Mouse (Mus musculus) liver, embryonic 14.5 days (tissue): ENCODE measurements around the gene Nav1. TPM values are rescaled to one million over a fixed set of nuclear protein-coding genes. Genes with fewer than 3 reads are reported as not detected.

Experiments
- ATAC-seq: fragments of 200-750 bp; cut with Nextera tagmentation; 2 replicates; pipeline ENCODE4 v1.8.0; 2017; ENCODE audit warnings: moderate number of reproducible peaks, mild to moderate bottlenecking, moderate library complexity; ENCODE audit not compliant: insufficient read depth
- DNase-seq, 3 experiments: peaks; one replicate each; pipeline ENCODE4 v3.0.0-alpha.2; 2012 to 2013; ENCODE audit warnings: low read depth in 3 of 3, low spot score in 3 of 3
- H3K27ac ChIP-seq: fragments of 300-500 bp; sonication (generic); 2 replicates; pipeline ENCODE4 v1.5.1; 2014; ENCODE audit warnings: moderate library complexity, mild to moderate bottlenecking, control low read depth, inconsistent platforms
- H3K27me3 ChIP-seq: fragments of 300-500 bp; sonication (generic); 2 replicates; pipeline ENCODE4 v1.6.1; 2014; ENCODE audit warnings: mild to moderate bottlenecking, low read length, moderate library complexity; ENCODE audit not compliant: control insufficient read depth, insufficient read depth
- H3K36me3 ChIP-seq: fragments of 300-500 bp; sonication (generic); replicated peaks from 2 replicates; pipeline ENCODE4 v1.6.1; 2014; ENCODE audit warnings: low read depth; ENCODE audit not compliant: control insufficient read depth, insufficient read depth
- H3K4me1 ChIP-seq, 2 experiments: fragments of 200-500 bp in 1 of 2; fragments of 300-500 bp in 1 of 2; sonication (generic) in 1 of 2; replicated peaks; 2 replicates each; pipeline ENCODE4 v1.6.1; 2012 to 2014; ENCODE audit warnings: antibody characterized with exemption in 1 of 2, inconsistent platforms in 1 of 2, low read length in 1 of 2; ENCODE audit not compliant: control insufficient read depth in 2 of 2, insufficient read depth in 2 of 2
- H3K4me2 ChIP-seq: fragments of 300-500 bp; sonication (generic); 2 replicates; pipeline ENCODE4 v1.6.1; 2014; ENCODE audit warnings: low read depth, mild to moderate bottlenecking, control low read depth, moderate library complexity
- H3K4me3 ChIP-seq, 2 experiments: fragments of 200-500 bp in 1 of 2; fragments of 300-500 bp in 1 of 2; sonication (generic) in 1 of 2; 2 replicates each; pipeline ENCODE4 v1.5.1; 2012 to 2014; ENCODE audit warnings: low read depth in 2 of 2, low read length in 2 of 2, mild to moderate bottlenecking in 2 of 2, control low read depth in 1 of 2, inconsistent platforms in 1 of 2, moderate library complexity in 1 of 2; ENCODE audit not compliant: insufficient read depth in 1 of 2
- H3K9ac ChIP-seq: fragments of 300-500 bp; sonication (generic); replicated peaks from 2 replicates; pipeline ENCODE4 v1.6.1; 2014; ENCODE audit warnings: mild to moderate bottlenecking, control low read depth, moderate library complexity
- H3K9me3 ChIP-seq: fragments of 300-500 bp; sonication (generic); 2 replicates; pipeline ENCODE4 v1.6.1; 2016; ENCODE audit warnings: low read length, mixed read lengths; ENCODE audit not compliant: control insufficient read depth
- CTCF ChIP-seq: IDR thresholded peaks from 2 replicates; pipeline ENCODE4 v1.5.1; 2016; ENCODE audit warnings: antibody characterized with exemption, low read depth, control low read depth
- EP300 ChIP-seq: IDR thresholded peaks from 2 replicates; pipeline ENCODE4 v1.6.1; 2016; ENCODE audit warnings: antibody characterized with exemption, low read depth
- WGBS: fragments of 180-500 bp; shearing (Covaris S2); extraction: QIAGEN DNeasy Blood & Tissue Kit; methylation state at CpG from one replicate; pipeline ENCODE4 v1.1.7; 2014; ENCODE audit not compliant: insufficient replicate concordance; 5-methylcytosine and 5-hydroxymethylcytosine counted together
- polyA plus RNA-seq, 2 experiments: library from polyadenylated mRNA; depleted of rRNA in 1 of 2; stranded (reverse) in 1 of 2; unstranded in 1 of 2; fragments of >200 nt; fragmentation: Nextera tagmentation in 1 of 2; extraction: Ambion mirVana in 1 of 2; gene quantifications; 2 replicates each; pipeline versions ENCODE4 v1.2.1 to v1.2.3; 2012 to 2014

Gene Nav1
- polyA plus RNA-seq, 2 experiments, result 1.0 to 1.5 TPM

GRCm38 (mm10) chr1:135639853-135640252 lies 32.8 kb upstream of the Nav1 start:
- H3K4me3 ChIP-seq, result no peak overlapping the region
- WGBS, result 69% methylated on average over 7 of the region's 7 CpGs

GRCm38 (mm10) chr1:135639093-135639492 lies 32.0 kb upstream of the Nav1 start:
- ATAC-seq (no peak), DNase-seq (no peak)
- Histone ChIP-seq H3K4me2 (no peak overlapping the region), H3K9me3 (no peaks in the 10 kb centered on the region), H3K36me3 (no peaks in the 10 kb centered on the region), H3K27me3 (no peaks in the 10 kb centered on the region), H3K4me3 (no peak overlapping the region), H3K9ac (no peak overlapping the region), H3K27ac (no peak overlapping the region), H3K4me1 (no peaks in the 10 kb centered on the region; a peak in 1 of 4 replicates)
- no peak for TF ChIP-seq CTCF
- TF ChIP-seq EP300, result no peak
- 64% methylated on average over 1 of the region's 1 CpGs for WGBS

More at GRCm38 (mm10) chr1:135639853-135640252, 32.8 kb upstream of the Nav1 start:
- no peak overlapping the region for H3K9ac ChIP-seq
- no peaks in the 10 kb centered on the region for H3K27me3 ChIP-seq
- no peaks in the 10 kb centered on the region; a peak in 1 of 4 replicates for H3K4me1 ChIP-seq
- no peaks in the 10 kb centered on the region for H3K9me3 ChIP-seq
- TF ChIP-seq CTCF, result no peak
- TF ChIP-seq EP300, result no peak
- H3K27ac ChIP-seq, result no peak overlapping the region
- no peak overlapping the region for H3K4me2 ChIP-seq
- no peaks in the 10 kb centered on the region for H3K36me3 ChIP-seq
- DNase-seq (no peak), ATAC-seq (no peak)

DNA sequence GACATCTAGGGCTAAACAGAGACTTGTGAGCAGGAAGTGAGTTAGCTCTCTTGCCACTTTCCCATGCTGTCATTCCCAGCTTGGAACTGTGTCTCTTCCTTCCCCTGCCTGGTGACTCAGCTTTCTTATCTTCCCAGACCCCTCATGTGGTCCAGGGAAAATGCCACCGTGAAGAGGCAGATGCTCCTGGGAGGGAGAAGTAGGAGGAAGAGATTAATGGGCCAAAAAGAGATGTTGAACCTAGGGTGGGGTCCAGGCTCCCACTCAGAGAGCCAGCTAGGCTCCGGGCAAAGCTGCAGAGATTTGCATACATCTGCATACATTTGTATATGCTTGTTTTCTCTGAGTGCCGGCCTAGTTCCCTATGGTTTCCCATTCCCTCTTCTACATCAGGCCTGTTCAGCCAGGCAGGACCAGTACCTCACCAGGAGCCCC lies 30.5 kb upstream of the Nav1 start:
- H3K36me3 ChIP-seq, result no peaks in the 10 kb centered on the region
- no peak overlapping the region for H3K4me3 ChIP-seq
- H3K9me3 ChIP-seq, result no peaks in the 10 kb centered on the region
- no peak overlapping the region for H3K9ac ChIP-seq
- H3K27me3 ChIP-seq, result no peaks in the 10 kb centered on the region
- no peak overlapping the region for H3K4me2 ChIP-seq
- DNase-seq (no peak), ATAC-seq (no peak)
- 14% methylated on average over 3 of the region's 3 CpGs for WGBS
- H3K4me1 ChIP-seq, result no peaks in the 10 kb centered on the region; a peak in 1 of 4 replicates
- TF ChIP-seq CTCF (no peak), EP300 (no peak)
- no peak overlapping the region for H3K27ac ChIP-seq

GRCm38 (mm10) chr1:135636111-135636511 lies 29.0 kb upstream of the Nav1 start:
- ATAC-seq (no peak), DNase-seq (no peak)
- Histone ChIP-seq H3K9me3 (no peaks in the 10 kb centered on the region), H3K36me3 (no peaks in the 10 kb centered on the region), H3K9ac (no peak overlapping the region), H3K4me2 (no peak overlapping the region), H3K4me3 (no peak overlapping the region), H3K27me3 (no peaks in the 10 kb centered on the region), H3K4me1 (no peaks in the 10 kb centered on the region; a peak in 2 of 4 replicates), H3K27ac (no peak overlapping the region)
- WGBS, result 55% methylated on average over 6 of the region's 6 CpGs
- TF ChIP-seq CTCF, result no peak
- TF ChIP-seq EP300, result no peak

GRCm38 (mm10) chr1:135635323-135636064 lies 28.4 kb upstream of the Nav1 start:
- H3K4me1 ChIP-seq, result no peaks in the 10 kb centered on the region; a peak in 2 of 4 replicates
- H3K9ac ChIP-seq, result no peak overlapping the region
- H3K9me3 ChIP-seq, result no peaks in the 10 kb centered on the region
- H3K4me3 ChIP-seq, result no peak overlapping the region
- no peak for ATAC-seq
- no peak overlapping the region for H3K27ac ChIP-seq
- TF ChIP-seq CTCF, result no peak
- TF ChIP-seq EP300, result no peak
- no peaks in the 10 kb centered on the region for H3K36me3 ChIP-seq
- no peaks in the 10 kb centered on the region for H3K27me3 ChIP-seq
- DNase-seq, result no peak
- no peak overlapping the region for H3K4me2 ChIP-seq
- WGBS, result 61% methylated on average over 11 of the region's 11 CpGs
